Mouse (Mus musculus): ENCODE measurements around the gene Pakap. TPM values are rescaled to one million over a fixed set of nuclear protein-coding genes. Genes with fewer than 3 reads are reported as not detected.

Gene Pakap
- polyA plus RNA-seq, 1 experiment from 2014 or later = 9.8 TPM

DNA sequence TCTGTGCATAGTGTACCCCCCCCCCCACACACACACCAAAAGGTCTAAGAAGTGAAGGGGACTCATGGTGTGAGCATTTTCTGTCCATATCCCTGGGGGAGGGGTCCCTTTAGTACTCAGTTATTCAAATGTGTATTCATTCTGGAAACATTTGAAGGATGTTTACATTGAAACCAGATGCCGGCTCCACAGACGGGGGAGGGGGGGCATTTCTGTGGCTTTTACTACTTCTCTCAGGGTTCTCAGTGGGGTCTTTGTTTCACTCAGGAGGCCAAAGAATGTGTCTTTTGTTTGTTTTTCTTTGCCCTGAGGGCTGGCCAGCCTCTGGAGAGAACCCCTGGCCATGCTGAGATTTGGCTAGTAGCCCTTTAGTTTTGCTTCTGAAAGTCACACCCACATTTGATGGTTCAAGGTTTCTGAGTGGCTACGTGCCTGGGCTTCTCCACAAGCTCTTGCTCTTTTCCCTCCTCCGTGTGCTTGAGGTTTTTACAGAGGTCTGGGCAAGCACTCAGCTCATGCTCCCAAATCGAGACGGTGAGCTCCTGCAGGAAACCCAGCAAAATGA, 24.2 kb upstream of the Pakap start:
- H3K27me3 ChIP-seq (ENCODE audit: control insufficient read depth, insufficient read depth, low read length) = no peaks in the 10 kb centered on the region
- 11% methylated on average over 6 of the region's 6 CpGs for WGBS
- no peak overlapping the region for H3K9ac ChIP-seq (replicated peaks; ENCODE audit: low read depth, low read length)
- no peaks in the 10 kb centered on the region for H3K36me3 ChIP-seq (ENCODE audit: control insufficient read depth, insufficient read depth, low read length)
- H3K4me3 ChIP-seq (ENCODE audit: low read depth, low read length) = no peak overlapping the region
- H3K27ac ChIP-seq (ENCODE audit: low read depth, low read length) = no peak overlapping the region
- no peak overlapping the region for H3K4me2 ChIP-seq (ENCODE audit: low read depth, low read length)
- no peaks in the 10 kb centered on the region for H3K9me3 ChIP-seq (ENCODE audit: control insufficient read depth, low read length)
- no peaks in the 10 kb centered on the region for H3K4me1 ChIP-seq (ENCODE audit: control insufficient read depth, insufficient read depth, low read length)
- peak; percentile 74; the same call in 1 of the 2 replicates for ATAC-seq (ENCODE audit: low read depth)

DNA sequence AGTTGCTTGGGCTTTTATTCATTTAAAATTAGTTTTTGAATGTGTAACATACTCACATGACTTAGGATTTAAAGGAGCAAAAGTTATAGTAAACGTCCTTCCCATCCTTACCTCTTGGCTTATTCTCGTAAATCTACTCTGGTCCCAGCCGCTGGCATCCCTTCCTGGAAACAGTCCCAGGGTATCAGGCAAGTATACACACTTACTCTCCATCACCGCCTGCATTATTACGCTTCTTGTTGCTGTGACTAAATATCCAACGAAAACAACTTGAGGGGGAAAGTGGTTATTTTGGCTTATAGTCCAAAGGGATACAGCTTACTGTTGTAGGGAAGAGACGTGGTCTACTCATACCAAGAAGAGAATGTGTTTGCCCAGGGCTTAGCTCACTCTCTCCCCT, 20.2 kb upstream of the Pakap start:
- Histone ChIP-seq H3K27me3 (ENCODE audit: control insufficient read depth, insufficient read depth, low read length) (no peaks in the 10 kb centered on the region), H3K9ac (replicated peaks; ENCODE audit: low read depth, low read length) (no peak overlapping the region), H3K4me1 (ENCODE audit: control insufficient read depth, insufficient read depth, low read length) (no peaks in the 10 kb centered on the region), H3K9me3 (ENCODE audit: control insufficient read depth, low read length) (no peaks in the 10 kb centered on the region), H3K27ac (ENCODE audit: low read depth, low read length) (no peak overlapping the region), H3K4me3 (ENCODE audit: low read depth, low read length) (no peak overlapping the region), H3K36me3 (ENCODE audit: control insufficient read depth, insufficient read depth, low read length) (no peaks in the 10 kb centered on the region), H3K4me2 (ENCODE audit: low read depth, low read length) (no peak overlapping the region)
- no peak for ATAC-seq (ENCODE audit: low read depth)
- WGBS = 81% methylated on average over 7 of the region's 7 CpGs

DNA sequence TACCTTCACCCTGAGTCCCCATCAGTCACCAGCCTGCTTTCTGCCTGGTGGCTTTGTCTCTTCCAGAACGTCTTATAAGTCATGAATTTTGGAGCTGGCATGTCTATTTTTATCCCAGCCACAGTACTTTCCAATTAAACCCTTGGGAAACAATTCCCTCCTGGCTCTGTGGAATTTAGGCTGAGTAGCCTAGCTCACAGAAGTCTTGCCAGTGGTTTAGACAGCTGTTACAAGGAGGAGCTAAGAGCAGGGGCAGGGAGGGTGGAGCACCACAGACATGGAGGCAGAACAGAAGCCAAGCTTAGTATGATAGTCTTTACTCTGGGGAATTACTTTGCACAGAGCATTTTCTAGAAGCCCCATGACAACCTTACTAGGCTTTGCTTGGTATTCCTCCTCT, 17.8 kb upstream of the Pakap start:
- no peaks in the 10 kb centered on the region for H3K9me3 ChIP-seq (ENCODE audit: control insufficient read depth, low read length)
- WGBS = 23% methylated on average over 1 of the region's 1 CpGs
- ATAC-seq (ENCODE audit: low read depth) = no peak

DNA sequence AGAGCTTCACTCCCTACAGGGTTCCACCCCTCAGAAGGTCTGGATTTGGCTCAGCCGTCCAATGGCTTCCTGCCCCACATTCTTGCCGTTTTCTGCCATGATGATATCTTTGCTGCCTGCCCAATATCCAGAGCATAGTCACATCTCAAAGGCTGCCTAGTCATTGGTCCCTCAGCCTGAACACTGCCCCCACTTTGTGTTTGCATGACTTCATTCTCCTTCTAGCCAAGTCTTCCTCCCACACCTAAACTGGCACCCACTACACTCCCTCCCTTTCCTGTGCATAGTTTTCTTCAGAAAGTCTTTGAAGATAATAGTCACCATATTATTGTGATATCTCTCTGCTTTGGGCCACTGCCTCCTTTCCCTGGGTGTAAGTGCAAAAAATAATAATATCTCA, 10.9 kb upstream of the Pakap start:
- ATAC-seq (ENCODE audit: low read depth) = no peak
- Histone ChIP-seq H3K9ac (replicated peaks; ENCODE audit: low read depth, low read length) (no peak overlapping the region), H3K9me3 (ENCODE audit: control insufficient read depth, low read length) (no peaks in the 10 kb centered on the region), H3K4me2 (ENCODE audit: low read depth, low read length) (no peak overlapping the region), H3K4me3 (ENCODE audit: low read depth, low read length) (no peak overlapping the region), H3K4me1 (ENCODE audit: control insufficient read depth, insufficient read depth, low read length) (no peaks in the 10 kb centered on the region), H3K27me3 (ENCODE audit: control insufficient read depth, insufficient read depth, low read length) (no peaks in the 10 kb centered on the region), H3K27ac (ENCODE audit: low read depth, low read length) (no peak overlapping the region), H3K36me3 (ENCODE audit: control insufficient read depth, insufficient read depth, low read length) (no peaks in the 10 kb centered on the region)
- WGBS = 90% methylated on average over 2 of the region's 2 CpGs

More for the DNA sequence above, 17.8 kb upstream of the Pakap start:
- H3K9ac ChIP-seq (replicated peaks; ENCODE audit: low read depth, low read length) = no peak overlapping the region
- no peak overlapping the region for H3K4me2 ChIP-seq (ENCODE audit: low read depth, low read length)
- H3K4me3 ChIP-seq (ENCODE audit: low read depth, low read length) = no peak overlapping the region
- no peaks in the 10 kb centered on the region for H3K36me3 ChIP-seq (ENCODE audit: control insufficient read depth, insufficient read depth, low read length)
- no peaks in the 10 kb centered on the region for H3K27me3 ChIP-seq (ENCODE audit: control insufficient read depth, insufficient read depth, low read length)
- H3K27ac ChIP-seq (ENCODE audit: low read depth, low read length) = no peak overlapping the region
- H3K4me1 ChIP-seq (ENCODE audit: control insufficient read depth, insufficient read depth, low read length) = no peaks in the 10 kb centered on the region

DNA sequence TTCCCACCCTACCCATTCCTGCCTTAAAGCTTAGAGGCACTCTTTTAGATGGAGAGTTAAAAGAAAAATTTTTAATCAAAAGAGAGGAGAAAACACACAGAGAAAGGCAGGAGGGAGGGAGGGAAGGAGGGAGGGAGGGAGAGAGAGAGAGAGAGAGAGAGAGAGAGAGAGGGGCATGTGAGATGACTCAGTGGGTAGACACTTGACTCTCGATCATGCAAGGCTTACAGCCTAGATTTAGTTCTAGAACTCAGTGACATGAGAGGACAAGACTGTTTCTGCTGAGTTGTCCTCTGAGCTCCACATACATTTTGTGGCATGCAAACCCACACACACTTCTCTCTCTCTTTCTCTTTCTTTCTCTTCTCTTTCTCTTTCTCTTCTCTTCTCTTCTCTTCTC, 8.5 kb upstream of the Pakap start:
- H3K27ac ChIP-seq (ENCODE audit: low read depth, low read length) = no peak overlapping the region

DNA sequence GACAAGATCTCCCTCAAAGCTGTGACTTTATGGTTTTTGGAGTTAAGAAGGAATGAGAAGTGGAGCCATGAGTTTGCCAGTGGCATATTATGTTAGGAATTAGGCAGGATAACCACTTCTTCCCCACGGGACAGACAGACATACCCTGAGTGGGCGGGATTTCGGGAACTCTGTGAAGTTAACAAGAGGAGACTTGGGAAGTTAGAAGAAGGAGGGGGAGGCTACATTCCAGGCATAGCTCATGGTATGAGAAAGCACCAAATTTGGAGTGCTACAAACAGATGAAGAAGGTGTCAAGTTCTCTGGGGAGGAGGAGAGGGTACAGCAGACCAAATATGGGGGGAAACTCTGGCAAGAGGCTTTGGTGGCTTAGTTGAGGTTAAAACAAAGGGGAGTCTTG, 8.0 kb upstream of the Pakap start:
- Histone ChIP-seq H3K4me2 (ENCODE audit: low read depth, low read length) (no peak overlapping the region), H3K9me3 (ENCODE audit: control insufficient read depth, low read length) (no peaks in the 10 kb centered on the region), H3K27ac (ENCODE audit: low read depth, low read length) (no peak overlapping the region), H3K9ac (replicated peaks; ENCODE audit: low read depth, low read length) (no peak overlapping the region), H3K4me1 (ENCODE audit: control insufficient read depth, insufficient read depth, low read length) (no peaks in the 10 kb centered on the region), H3K27me3 (ENCODE audit: control insufficient read depth, insufficient read depth, low read length) (no peaks in the 10 kb centered on the region), H3K36me3 (ENCODE audit: control insufficient read depth, insufficient read depth, low read length) (no peaks in the 10 kb centered on the region), H3K4me3 (ENCODE audit: low read depth, low read length) (no peak overlapping the region)
- ATAC-seq (ENCODE audit: low read depth) = no peak
- 83% methylated on average over 3 of the region's 3 CpGs for WGBS

More for the DNA sequence above, 8.5 kb upstream of the Pakap start:
- Histone ChIP-seq H3K4me1 (ENCODE audit: control insufficient read depth, insufficient read depth, low read length) (no peaks in the 10 kb centered on the region), H3K27me3 (ENCODE audit: control insufficient read depth, insufficient read depth, low read length) (no peaks in the 10 kb centered on the region), H3K9ac (replicated peaks; ENCODE audit: low read depth, low read length) (no peak overlapping the region), H3K9me3 (ENCODE audit: control insufficient read depth, low read length) (no peaks in the 10 kb centered on the region), H3K4me3 (ENCODE audit: low read depth, low read length) (no peak overlapping the region), H3K4me2 (ENCODE audit: low read depth, low read length) (no peak overlapping the region), H3K36me3 (ENCODE audit: control insufficient read depth, insufficient read depth, low read length) (no peaks in the 10 kb centered on the region)
- WGBS = 94% methylated on average over 1 of the region's 1 CpGs
- ATAC-seq (ENCODE audit: low read depth) = no peak

DNA sequence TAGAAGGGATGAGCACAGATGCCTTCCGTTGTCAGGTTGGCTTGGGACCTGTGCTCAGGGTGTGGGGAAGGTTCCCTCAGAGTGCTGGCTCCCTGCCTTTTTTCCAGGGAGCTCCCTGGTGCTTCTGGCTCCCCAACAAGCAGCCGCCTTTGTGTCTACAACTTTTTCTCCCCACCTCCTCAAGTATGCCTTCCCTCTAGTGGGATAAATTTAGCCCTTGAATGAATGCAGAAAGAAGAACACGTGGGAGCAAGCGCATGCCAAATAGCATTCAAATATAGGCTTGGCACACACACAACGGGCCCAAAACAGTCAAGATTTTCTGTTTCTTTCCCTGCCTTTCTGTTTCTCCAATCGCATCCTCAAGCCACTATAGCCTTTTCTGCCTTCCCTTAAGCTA, 6.9 kb upstream of the Pakap start:
- Histone ChIP-seq H3K9ac (replicated peaks; ENCODE audit: low read depth, low read length) (no peak overlapping the region), H3K4me1 (ENCODE audit: control insufficient read depth, insufficient read depth, low read length) (no peaks in the 10 kb centered on the region), H3K9me3 (ENCODE audit: control insufficient read depth, low read length) (no peaks in the 10 kb centered on the region), H3K27ac (ENCODE audit: low read depth, low read length) (no peak overlapping the region), H3K36me3 (ENCODE audit: control insufficient read depth, insufficient read depth, low read length) (no peaks in the 10 kb centered on the region), H3K4me3 (ENCODE audit: low read depth, low read length) (no peak overlapping the region), H3K4me2 (ENCODE audit: low read depth, low read length) (no peak overlapping the region), H3K27me3 (ENCODE audit: control insufficient read depth, insufficient read depth, low read length) (no peaks in the 10 kb centered on the region)
- ATAC-seq (ENCODE audit: low read depth) = no peak
- 78% methylated on average over 6 of the region's 6 CpGs for WGBS

- no peak for ATAC-seq (ENCODE audit: low read depth)
- H3K9me3 ChIP-seq (ENCODE audit: control insufficient read depth, low read length) = no peaks in the 10 kb centered on the region
- H3K27ac ChIP-seq (ENCODE audit: low read depth, low read length) = no peak overlapping the region
- H3K4me2 ChIP-seq (ENCODE audit: low read depth, low read length) = no peak overlapping the region
- no peak overlapping the region for H3K4me3 ChIP-seq (ENCODE audit: low read depth, low read length)
- H3K4me1 ChIP-seq (ENCODE audit: control insufficient read depth, insufficient read depth, low read length) = 0 out of 2 replicates have a peak, but pooled peaks cover 3% of the 10 kb centered on the region
- no peaks in the 10 kb centered on the region for H3K36me3 ChIP-seq (ENCODE audit: control insufficient read depth, insufficient read depth, low read length)
- no peaks in the 10 kb centered on the region for H3K27me3 ChIP-seq (ENCODE audit: control insufficient read depth, insufficient read depth, low read length)
- no peak overlapping the region for H3K9ac ChIP-seq (replicated peaks; ENCODE audit: low read depth, low read length)
- WGBS = 95% methylated on average over 1 of the region's 1 CpGs
These were observed 2.7 kb upstream of the Pakap start for GRCm38 (mm10) chr4:57565283-57565682.

DNA sequence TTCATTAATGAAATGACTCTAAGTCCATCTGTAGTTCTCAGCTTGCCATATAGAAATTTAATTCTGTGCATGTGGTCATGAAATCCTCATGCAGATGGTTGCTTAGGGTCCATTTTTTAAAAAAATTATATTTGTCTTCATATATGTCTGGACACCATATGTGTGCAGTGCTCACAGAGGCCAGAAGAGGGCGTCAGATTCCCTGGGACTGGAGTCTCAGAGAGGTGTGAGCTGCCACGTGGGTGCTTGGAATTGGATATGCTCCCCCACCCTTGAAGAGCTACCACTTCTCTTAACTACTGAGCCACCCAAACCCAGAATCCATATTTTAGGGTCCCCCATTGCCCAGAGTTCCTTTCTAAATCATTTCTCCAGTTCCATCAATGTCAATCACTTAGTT, 2.2 kb upstream of the Pakap start:
- ATAC-seq (ENCODE audit: low read depth) = no peak
- 0 out of 2 replicates have a peak, but pooled peaks cover 3% of the 10 kb centered on the region for H3K4me1 ChIP-seq (ENCODE audit: control insufficient read depth, insufficient read depth, low read length)
- no peaks in the 10 kb centered on the region for H3K36me3 ChIP-seq (ENCODE audit: control insufficient read depth, insufficient read depth, low read length)
- WGBS = 59% methylated on average over 2 of the region's 2 CpGs
- H3K4me2 ChIP-seq (ENCODE audit: low read depth, low read length) = no peak overlapping the region
- no peaks in the 10 kb centered on the region for H3K9me3 ChIP-seq (ENCODE audit: control insufficient read depth, low read length)
- no peak overlapping the region for H3K9ac ChIP-seq (replicated peaks; ENCODE audit: low read depth, low read length)
- no peak overlapping the region for H3K4me3 ChIP-seq (ENCODE audit: low read depth, low read length)
- H3K27me3 ChIP-seq (ENCODE audit: control insufficient read depth, insufficient read depth, low read length) = no peaks in the 10 kb centered on the region
- H3K27ac ChIP-seq (ENCODE audit: low read depth, low read length) = no peak overlapping the region

All from neural tube, embryonic 14.5 days (tissue).